Mouse (Mus musculus): Measurements from ENCODE around the gene Omt2b.

GRCm38 (mm10) chr9:78378113-78378785 is 50.9 kb downstream of the Omt2b start, which contains the start of gene Ooep:
- TF ChIP-seq POLR2A (IDR thresholded peaks at IDR 0.05; ENCODE audit: control insufficient read depth, extremely low read depth, insufficient read depth, low read length, poor library complexity) = no peak
- no peak for TF ChIP-seq CTCF (IDR thresholded peaks at IDR 0.05; ENCODE audit: borderline replicate concordance, control insufficient read depth, extremely low read depth, insufficient read depth, low read length, poor library complexity)
